Mouse (Mus musculus) lung, postnatal 25 days (tissue): ENCODE measurements around the gene Irf5.
"Not testable (repeated sequence)": the region's sequence is repeated elsewhere in the genome, so short reads cannot be mapped to it uniquely, and the experiment has no call there.

ENCODE experiments used
- DNase-seq: peaks from one replicate; pipeline ENCODE4 v3.0.0; 2022; ENCODE audit warnings: low spot score

Irf5 gene

DNA sequence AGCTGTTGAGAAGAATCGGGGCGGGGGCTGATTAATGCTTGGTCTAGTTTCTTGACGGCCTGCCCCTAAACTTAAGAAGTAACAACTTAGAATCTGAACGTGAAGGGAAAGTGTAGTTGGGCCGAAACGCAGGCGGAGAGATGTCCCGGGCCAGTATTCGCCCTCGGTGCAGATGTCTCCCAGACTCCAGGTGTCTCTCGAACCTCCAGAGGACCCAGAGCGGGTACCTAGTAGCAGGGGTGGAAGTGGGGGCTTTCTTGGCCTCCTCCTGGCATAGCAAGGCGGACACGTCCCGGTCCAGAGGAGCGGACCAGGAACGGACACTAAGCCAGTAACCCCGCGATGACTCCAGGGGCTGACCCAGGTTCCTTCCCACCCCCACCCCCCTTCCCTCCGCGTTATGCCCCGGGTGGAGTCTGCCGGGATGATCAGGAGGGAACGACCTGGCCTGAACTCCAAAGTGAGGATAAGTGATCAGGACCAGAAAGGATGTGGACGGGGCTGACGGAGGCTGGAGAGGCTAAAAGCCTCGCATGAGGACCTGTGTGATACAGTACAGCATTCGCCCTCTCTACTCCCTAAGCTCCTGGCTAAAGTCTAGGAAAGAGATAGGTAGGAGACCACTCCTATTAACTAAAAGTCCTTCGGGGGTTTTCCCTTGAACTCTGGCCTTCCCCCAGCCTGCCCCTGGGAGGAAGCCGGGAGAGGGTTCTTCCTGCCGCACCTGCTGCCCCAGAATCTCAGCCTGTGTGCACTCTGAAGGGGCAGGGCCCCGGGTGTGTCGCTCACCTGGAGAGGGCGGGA, 1.1 kb downstream of the Irf5 start:
- DNase-seq: no peak

GRCm38 (mm10) chr6:29528165-29528505, 1.7 kb downstream of the Irf5 start:
- DNase-seq: no peak

DNA sequence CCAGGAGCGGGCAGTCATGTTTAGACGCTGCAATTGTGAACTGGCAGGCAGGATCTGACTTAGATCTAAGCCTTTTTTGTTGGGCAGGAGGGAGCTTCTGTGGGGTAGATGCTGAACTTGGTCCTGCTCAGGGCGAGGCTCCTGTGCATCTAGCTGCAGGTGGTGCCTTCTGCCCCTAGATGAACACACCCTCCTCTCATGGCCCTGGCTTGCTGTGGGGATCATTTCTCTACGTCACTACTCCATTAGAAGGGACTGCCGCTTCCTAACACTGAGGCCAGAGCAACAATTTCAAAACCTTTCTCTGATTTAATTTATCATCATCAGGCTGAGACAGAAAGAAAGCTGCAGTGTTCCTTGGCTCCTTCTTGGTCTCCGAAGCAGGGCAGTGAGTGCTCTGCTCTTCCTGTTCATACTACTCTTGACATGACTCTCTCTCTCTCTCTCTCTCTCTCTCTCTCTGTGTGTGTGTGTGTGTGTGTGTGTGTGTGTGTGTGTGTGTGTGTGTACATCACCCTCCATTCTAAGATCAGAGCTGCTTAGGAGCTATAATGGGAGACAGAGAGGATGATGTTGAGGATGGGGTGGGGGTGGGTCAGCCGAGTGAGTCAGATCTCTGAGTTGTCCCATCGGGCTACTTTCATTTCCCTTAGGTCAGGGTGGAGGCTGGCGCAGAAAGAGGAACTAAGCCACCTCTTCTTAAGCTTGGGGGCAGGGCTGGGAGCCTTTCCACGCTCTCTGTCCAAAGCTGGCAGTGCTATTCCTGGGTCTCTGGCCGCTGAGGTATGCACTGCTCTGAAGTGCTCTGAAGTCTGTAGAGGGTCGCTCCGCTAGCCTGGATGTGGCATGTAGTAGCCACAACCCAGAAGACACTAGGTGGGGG, 2.4 kb downstream of the Irf5 start:
- peak; percentile 50 for DNase-seq

GRCm38 (mm10) chr6:29529444-29529820, 3.0 kb downstream of the Irf5 start:
- no peak for DNase-seq

DNA sequence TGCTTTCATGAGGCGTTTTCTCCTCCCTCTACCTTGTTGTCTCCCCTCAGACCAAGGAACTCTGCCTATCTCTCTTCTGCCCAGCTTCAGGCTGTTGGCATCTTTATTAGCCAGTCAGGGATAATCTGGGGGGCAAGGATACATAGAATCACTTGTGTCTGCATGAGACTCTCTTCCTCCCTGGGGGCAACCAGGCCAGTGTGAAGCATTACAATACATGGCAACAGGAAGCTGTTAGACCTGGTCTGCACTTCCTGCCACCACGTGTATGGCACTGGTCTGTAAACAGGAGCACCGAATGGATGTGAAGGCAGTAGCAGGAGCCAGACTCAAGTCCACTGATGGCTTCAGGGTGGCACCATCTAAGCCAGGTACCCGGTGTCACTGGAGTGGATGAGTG, 3.6 kb downstream of the Irf5 start:
- no peak for DNase-seq

GRCm38 (mm10) chr6:29535316-29535715, 8.9 kb downstream of the Irf5 start:
- DNase-seq: no peak

DNA sequence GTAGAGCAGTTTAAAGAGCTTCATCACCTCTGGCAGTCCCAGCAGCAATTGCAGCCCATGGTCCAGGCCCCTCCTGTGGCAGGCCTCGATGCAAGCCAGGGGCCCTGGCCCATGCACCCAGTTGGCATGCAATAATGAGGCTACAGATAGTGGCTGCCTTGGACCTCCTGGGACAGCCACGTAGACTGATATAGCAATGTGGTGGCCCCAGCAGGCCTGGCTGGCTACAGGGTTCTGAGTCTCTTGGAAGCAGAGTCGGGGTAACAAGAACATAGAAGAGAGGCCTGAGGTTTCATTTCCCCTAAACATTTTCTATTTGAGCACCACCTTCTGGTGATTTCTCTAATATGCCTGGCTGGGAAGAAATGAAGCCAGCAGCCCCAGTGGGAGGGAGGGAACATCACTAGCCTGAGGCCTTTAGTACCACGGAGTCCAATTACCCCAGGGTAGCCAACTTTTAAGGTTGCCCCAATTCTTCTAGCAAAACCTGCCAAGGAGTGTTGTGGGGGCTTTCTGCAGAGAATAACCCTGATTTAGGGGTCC, 10.3 kb downstream of the Irf5 start:
- no peak for DNase-seq

- DNase-seq: no peak
Observed at GRCm38 (mm10) chr6:29537221-29537620, 10.8 kb downstream of the Irf5 start.

- no peak for DNase-seq
Observed at GRCm38 (mm10) chr6:29539502-29539901, 13.1 kb downstream of the Irf5 start.

- DNase-seq: no peak
Observed at GRCm38 (mm10) chr6:29540223-29540622, 13.8 kb downstream of the Irf5 start.

DNA sequence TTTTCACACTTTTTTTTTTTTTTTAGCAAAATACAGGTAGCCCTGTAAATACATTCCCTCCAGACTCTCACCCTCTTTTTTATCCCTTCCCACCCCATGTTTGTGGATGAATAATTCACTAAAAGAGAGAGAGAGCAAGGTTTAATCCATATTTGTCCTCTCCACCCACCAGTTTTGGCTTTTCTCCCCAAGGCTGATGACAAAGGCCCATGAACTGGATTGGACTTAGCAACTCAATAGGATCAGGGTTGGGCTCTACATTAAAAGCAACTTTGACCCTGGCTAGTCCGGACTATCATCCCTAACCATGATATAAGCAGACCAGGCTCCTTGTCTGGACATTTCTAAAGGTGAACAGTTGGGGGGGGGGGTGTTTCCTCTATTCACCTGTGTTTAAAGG, 14.5 kb downstream of the Irf5 start:
- no peak for DNase-seq

- DNase-seq: no peak
Observed at GRCm38 (mm10) chr6:29545611-29546010, 19.2 kb downstream of the Irf5 start.

GRCm38 (mm10) chr6:29547582-29547981, 21.2 kb downstream of the Irf5 start:
- DNase-seq: no peak

DNA sequence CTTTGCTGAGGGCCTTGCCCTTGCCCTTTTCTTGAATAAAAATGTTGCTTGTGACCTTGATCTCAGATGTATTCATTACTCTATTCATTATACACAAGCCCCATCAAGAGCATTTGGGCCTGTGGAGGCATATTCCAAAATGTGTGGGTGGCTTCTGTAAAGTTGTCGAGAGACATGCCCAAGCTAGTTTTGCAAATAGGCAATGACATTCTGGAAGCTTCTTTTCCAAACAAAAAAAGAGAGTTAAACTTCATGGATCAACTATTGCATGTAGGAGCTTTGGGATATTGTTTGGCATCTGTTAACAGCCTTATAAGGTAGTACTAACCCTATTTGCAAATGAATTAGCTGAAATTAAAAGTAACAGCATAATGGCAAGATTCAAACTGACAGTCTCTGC, 21.7 kb downstream of the Irf5 start:
- no peak for DNase-seq

DNA sequence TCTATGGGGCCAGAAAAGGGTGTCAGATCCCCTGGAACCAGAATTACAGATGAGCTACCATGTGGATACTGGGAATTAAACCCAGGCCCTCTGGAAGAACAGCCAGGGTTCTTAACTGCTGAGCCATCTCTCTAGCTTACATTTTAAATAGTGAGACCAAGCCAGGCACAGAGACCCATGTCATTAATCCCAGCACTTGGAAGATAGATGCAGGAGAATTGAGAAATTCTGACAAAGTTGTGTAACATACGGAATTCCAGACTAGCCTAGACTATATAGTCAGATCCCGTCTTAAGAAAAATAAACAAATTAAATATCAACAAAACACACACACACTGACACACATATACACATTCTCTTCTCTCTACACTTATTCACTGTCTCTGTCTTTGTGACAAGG, 26.1 kb downstream of the Irf5 start:
- no peak for DNase-seq

DNA sequence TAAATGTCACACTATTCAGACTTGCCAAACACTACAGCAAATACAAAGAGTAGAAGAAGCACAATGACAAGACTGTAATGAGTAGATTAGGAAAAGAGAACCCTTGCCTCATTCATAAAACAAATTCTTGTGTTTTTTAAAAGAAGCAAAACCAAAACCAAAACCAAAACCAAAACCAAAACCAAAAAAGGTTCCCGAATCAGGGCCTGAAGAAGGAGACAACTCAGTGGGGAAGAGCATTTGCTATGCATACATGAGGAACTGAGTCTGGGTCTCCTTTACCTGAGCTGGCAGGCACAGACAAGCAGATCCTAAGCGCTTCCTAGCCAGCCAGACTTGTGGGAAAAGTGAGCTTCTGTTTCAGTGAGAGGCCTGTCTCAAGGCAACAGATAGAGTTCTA, 30.7 kb downstream of the Irf5 start:
- DNase-seq: no peak

- not testable (repeated sequence) for DNase-seq
Observed at GRCm38 (mm10) chr6:29576388-29576787, 50.0 kb downstream of the Irf5 start.

DNA sequence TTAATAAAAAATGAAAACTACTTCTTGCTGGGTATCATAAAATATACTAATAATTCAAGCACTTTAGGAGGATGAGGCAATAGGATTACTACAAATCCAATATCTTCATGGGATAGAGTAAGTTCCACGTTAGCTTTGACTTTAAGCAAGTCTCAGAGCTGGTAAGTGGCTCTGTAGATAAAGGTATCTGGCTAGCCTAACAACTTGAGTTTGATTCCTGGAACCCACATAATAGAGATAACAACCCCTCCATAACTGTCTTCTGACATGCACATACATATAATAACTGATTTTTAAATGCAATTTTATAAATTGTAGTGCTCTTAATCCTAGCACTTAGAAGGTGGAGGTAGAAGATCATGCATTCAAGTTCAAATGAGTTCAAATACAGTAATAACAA, 54.3 kb downstream of the Irf5 start:
- no peak for DNase-seq

DNA sequence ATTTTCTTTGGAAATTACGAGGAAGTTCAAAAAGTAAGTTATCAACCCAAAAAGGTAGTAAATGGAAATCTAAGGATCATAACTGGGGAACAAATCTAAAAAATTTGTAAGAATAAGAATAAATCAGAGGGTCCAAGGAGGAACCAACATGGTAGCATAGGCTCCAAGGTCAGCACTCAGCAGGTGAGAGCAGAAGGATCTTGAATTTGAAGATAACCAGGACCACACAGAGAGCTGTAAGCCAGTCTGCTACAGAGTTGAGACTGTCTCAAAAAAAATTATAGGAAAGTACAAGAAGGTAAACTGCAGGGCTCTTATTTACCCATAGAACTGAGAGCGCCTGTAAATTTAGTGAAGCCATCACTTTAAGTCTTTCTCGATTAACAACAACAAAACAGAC, 54.8 kb downstream of the Irf5 start:
- DNase-seq: no peak
